Mouse (Mus musculus) adrenal gland, adult 2 months (tissue): Measurements from ENCODE around the gene Pdss1. TPM values are rescaled to one million over a fixed set of nuclear protein-coding genes. Genes with fewer than 3 reads are reported as not detected.
"Not testable (repeated sequence)": the region's sequence is repeated elsewhere in the genome, so short reads cannot be mapped to it uniquely, and the experiment has no call there.

Experiments
- DNase-seq: peaks from one replicate; pipeline ENCODE4 v3.0.0; 2021
- long read RNA-seq: library from polyadenylated mRNA; stranded (forward); transcript quantifications from one replicate; pipeline ENCODE4 v2.0.0, GENCODE M21; 2021
- polyA plus RNA-seq: library from polyadenylated mRNA; depleted of rRNA; stranded (reverse); fragments of >200 nt; gene quantifications from 2 replicates; pipeline ENCODE4 v1.2.3, GENCODE M21; 2012; rRNA removed
- total RNA-seq, 2 experiments: library from RNA; stranded (reverse); gene quantifications; 2 replicates each; pipeline ENCODE4 v1.2.3; 2021

Pdss1 gene
- total RNA-seq: 10 to 100 TPM in 1 of 2 experiments, 1 to 10 TPM in 1; 8.6 to 10.6 TPM
- polyA plus RNA-seq: 3.3 and 5.0 TPM in 2 replicates
- long read RNA-seq, transcript Pdss1-201 (11 exons, 1,642 nt): major isoform, 6 of 8 reads
- long read RNA-seq, partial matches to known transcripts: 0 of 8 reads
- long read RNA-seq, other reads (novel, unspliced or antisense): 2 of 8 reads

- peak; percentile 95 for DNase-seq
Measured at GRCm38 (mm10) chr2:22895282-22896273, at the start of gene Pdss1. Gene Pdss1 (plus strand): TSS chr2:22895522.

- no peak for DNase-seq
Measured at GRCm38 (mm10) chr2:22851900-22852299, 43.4 kb upstream of the Pdss1 start.

DNA sequence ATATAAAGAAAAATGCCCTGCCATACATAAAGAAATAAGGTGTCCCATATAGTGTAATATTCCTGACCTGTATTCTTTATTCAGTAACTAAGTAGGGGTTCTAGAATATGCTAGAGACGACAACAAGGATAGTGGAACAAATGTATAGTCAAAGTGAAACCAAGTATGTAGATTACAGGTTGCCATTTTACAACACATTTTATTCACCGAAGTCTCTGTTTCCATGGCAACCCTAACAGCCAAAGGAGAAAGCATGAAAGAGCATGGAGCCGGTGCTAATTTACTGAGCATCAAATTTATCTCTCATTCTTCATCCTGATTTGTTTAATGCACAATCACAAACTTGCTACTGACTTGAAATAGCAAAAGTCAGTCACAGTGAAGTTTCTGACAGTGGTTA, 37.8 kb upstream of the Pdss1 start:
- DNase-seq: no peak

GRCm38 (mm10) chr2:22862194-22862593, 33.1 kb upstream of the Pdss1 start:
- peak; percentile 5 for DNase-seq

DNA sequence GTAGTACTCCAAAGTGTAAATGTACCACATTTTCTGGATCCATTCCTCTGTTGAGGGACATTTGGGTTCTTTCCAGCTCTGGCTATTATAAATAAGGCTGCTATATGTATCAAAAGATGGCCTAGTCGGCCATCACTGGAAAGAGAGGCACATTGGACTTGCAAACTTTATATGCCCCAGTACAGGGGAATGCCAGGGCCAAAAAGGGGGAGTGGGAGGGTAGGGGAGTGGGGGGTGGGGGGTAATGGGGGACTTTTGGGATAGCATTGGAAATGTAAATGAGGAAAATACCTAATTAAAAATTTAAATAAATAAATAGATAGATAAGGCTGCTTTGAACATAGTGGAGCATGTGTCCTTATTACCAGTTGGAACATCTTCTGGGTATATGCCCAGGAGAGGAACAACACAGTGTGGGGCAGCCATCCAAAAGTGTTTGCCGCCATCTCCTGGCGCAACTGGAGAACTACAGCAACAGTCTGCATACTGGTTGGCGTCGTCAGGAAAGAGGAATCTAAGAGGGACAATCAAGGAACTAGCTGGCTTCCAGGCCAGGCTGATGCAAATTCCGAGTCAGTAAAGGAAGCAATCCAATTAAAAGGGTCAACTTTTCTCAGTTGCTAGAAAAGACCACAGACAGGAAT, 30.8 kb upstream of the Pdss1 start:
- peak; percentile 67 for DNase-seq

GRCm38 (mm10) chr2:22865818-22866217, 29.5 kb upstream of the Pdss1 start:
- DNase-seq: no peak

DNA sequence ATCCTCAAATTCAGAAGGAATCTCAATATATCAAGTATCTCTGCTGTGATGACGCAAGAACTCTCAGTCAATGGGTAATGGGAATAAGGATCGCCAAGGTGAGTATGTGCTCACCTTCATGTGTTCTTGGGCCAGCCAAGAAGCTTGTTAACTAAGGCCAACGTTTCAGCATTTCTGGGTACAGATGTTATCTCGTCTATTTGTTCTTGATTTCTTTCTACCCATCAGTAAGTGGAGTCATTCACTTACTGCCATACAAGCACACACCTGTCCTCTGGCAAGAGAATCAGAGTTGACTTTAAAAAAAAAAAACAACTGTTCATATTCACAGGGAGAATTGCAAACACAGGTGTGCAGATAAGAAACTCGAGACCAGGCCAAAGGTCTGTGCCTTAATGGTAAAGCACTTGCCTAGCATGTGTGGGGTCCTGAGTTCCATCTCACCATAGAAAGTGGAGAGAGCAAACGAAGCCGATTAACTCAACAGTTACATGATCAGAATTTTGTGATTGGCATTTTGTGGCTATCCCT, 28.4 kb upstream of the Pdss1 start:
- no peak for DNase-seq

DNA sequence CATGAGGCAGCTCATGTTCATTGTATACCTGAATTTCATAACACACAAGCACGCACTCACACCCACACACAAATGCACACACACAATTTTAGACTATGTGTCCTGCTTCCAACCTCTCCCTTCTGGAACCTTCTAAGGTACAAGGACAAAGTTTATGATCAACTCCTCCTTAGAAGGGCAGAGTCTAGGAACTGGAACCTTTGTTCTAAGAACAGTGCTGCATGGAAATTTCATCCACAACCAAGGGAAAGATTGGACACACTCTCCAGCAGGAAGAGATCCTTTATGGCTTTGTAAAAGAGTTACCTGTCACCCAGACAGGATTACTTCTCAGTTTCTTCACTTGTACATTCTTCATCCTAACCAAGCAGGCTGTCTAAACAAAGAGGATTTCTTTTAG, 22.2 kb upstream of the Pdss1 start:
- no peak for DNase-seq

DNA sequence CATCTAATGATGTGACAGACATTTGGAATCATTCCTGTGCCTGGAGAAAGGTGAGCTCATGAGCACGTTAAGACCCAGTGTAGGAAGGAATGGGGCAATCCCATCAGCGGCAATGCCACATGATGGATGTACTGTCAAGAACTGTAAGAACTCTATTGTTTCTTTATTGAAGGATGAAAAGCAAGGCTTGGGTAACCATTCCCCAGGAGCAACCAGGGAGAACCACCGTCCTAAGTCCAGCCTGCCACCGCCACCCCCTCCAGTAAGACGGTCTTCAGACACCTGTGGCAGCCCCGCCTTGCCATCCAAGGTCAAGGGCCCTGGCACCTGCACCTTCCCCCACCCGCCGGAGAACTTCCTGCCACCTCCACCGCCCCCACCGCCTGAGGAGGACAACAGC, 20.7 kb upstream of the Pdss1 start:
- DNase-seq: no peak

DNA sequence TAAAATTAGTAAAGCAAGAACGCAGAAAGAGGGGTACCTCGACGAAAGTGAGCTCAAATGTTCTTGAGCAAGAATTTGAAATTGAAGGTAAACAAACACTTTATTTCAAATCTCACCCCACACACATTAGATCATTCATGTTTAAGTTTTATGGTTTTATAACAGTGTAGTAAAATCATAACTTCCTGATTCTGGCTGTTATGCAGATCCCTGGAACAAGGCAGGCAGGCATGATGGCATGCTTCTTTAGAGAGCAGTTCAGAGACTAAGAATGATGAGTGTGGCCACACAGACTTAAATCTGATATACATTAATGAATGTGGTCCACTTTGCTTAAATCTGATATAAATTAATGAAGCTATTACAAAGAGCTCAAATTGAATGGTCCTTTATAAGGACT, 18.7 kb upstream of the Pdss1 start:
- DNase-seq: no peak

GRCm38 (mm10) chr2:22878781-22879180, 16.5 kb upstream of the Pdss1 start:
- DNase-seq: no peak

DNA sequence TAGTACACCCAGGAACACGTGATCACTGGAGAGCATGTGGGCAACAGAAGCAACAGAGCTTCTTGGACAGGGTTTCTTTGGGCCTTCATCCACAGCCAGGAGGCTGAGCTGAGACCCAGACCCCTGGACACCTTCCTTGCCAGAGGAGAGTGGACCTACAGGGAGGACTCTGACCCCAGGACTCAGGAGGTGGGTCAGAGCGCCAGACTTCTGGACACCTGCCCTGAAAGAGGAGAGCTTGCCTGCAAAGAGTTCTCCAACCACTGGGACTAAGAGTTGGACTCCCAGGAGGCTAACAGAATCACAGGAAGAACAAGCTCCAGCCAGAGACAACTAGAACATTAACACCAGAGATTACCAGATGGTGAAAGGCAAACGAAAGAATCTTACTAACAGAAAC, 14.6 kb upstream of the Pdss1 start:
- not testable (repeated sequence) for DNase-seq

- no peak for DNase-seq
Measured at GRCm38 (mm10) chr2:22894932-22895281, 415 bp upstream of the Pdss1 start.

GRCm38 (mm10) chr2:22903947-22904346, 8.6 kb downstream of the Pdss1 start:
- no peak for DNase-seq

DNA sequence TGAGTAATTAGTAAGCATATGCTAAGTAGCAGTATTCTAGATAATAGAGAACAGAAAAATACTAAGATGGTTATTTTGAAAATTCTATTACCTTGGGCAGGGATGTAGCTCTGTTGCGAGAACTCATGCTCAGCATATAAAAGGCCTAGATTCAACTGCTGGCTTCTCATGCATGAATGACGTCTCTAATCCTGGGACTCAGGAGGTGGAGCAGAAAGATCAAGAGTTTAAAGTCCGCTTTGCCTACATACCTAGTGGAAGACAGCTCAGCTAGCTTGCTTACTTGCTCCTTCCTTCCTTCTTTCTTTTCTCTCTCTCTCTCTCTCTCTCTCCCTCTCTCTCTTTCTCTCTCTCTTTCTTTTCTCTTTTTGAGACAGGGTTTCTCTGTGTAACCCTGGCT, 19.1 kb downstream of the Pdss1 start:
- DNase-seq: no peak

GRCm38 (mm10) chr2:22918651-22919050, 23.3 kb downstream of the Pdss1 start:
- DNase-seq: no peak

- DNase-seq: not testable (repeated sequence)
Measured at GRCm38 (mm10) chr2:22925911-22926310, 30.6 kb downstream of the Pdss1 start.

DNA sequence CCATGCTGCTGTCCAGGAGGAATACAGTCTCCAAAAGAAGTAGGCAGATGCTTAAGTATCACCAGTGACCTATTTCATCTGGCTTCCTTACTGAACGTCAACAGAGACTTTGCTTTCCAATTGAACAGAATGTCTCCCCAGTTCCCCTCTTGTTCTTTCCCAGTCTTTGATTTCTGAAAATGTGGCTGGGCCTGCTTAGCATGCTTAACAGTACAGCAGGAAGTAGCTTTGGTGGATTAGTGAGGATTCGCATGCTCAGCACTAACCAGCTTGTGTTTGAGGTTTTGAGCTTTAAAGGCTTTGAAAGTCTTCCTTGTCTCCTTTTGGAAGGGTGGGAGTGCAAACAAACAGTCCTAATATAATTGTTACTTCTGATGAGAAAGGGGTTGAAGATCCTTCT, 32.9 kb downstream of the Pdss1 start:
- DNase-seq: no peak

DNA sequence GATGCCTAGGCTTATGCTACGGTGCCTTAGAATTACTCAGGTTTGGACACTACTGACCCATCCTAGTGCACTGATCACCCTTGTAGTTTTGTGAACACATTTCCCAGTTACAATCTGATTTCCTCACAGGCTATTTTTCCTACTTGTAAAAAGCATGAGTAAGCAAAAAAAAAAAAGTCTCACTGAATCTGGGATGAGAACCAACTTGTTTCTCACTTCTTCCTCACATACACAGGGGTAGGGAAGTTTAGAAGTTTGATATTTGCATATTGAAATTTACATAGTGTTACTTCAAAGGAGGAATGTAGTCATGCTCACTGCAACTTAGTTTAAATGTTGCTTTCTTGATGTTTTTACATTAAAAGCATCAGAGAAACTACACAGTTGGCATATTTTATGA, 38.2 kb downstream of the Pdss1 start:
- DNase-seq: no peak

- peak; percentile 12 for DNase-seq
Measured at GRCm38 (mm10) chr2:22949956-22950355, 54.6 kb downstream of the Pdss1 start.

DNA sequence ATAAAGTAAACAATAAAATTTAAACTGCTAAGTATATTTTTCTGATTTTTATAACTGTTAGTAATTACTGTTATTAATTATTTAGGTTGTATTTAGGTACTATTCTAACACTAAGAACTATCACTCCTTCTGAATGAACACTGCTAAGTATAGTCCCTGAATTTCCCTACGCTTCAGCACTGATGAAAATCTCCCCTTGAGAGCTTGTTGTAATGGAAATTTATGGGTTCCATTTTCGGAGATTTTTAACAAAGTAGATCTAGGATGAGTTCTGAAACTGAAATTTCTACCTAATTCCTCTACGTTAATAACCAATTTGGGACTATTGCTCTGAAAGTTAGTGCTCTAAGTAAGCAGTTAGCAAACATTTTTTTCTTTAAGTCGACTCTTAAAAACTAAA, 59.0 kb downstream of the Pdss1 start:
- no peak for DNase-seq

DNA sequence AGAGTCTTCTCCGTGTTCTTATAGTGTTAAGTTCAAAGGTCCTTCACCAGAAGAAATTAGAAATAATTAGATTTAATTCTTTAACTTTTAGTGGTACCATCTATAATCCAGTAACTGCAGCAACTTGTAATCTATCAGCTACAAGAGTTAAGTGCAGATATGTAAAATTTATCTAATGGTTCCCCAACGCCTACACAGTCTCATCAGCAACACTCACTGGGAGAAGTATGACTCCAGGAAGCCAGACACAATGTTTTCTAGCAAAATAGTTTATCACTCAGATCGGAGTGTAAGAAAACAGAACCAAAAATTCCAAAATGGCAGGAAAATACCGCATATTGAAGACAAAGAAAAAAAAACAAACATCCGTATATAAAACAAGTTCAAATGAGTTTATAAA, 60.6 kb downstream of the Pdss1 start:
- no peak for DNase-seq

GRCm38 (mm10) chr2:22957415-22957814, 62.1 kb downstream of the Pdss1 start:
- DNase-seq: no peak
